Mouse (Mus musculus): Measurements from ENCODE around the gene Gpr135.

DNA sequence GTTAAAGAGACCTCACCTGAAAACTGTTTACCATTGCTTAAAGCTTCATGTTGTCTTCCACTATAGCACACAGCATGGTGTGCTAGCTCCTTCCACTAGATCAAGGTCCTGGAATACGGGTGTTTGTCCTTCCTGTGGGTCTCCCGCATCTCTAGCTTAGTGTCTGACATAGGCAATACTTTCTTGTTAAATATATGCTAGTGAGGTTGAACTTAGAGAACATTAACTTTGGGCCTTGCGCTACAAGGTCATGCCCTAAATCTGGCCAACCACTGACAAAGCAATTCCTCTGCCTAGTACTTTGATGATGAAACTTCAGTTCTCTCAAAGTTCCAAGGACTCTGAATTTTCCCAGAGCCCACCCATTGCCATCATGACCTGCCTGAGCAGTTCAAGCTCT is 7.3 kb upstream of the Gpr135 start:
- TF ChIP-seq ZKSCAN1 (IDR thresholded peaks at IDR 0.05; ENCODE audit: low read depth, low read length) = no peak
- no peak for TF ChIP-seq CTCF (IDR thresholded peaks at IDR 0.05 in 2 of 3, conservative IDR thresholded peaks at IDR 0.05 in 1 of 3; ENCODE audit: control insufficient read depth in 1 of 3, insufficient read depth in 1 of 3, low read depth in 2 of 3, low read length in 3 of 3, poor library complexity in 1 of 3, severe bottlenecking in 1 of 3)
- no peak for TF ChIP-seq RCOR1 (IDR thresholded peaks at IDR 0.05; ENCODE audit: low read depth, low read length)
- TF ChIP-seq MXI1 (IDR thresholded peaks at IDR 0.05; ENCODE audit: low read depth, low read length) = no peak
- no peak for TF ChIP-seq POLR2A (IDR thresholded peaks at IDR 0.05; ENCODE audit: control insufficient read depth in 1 of 2, insufficient read depth in 1 of 2, low read depth in 1 of 2, low read length in 2 of 2, poor library complexity in 1 of 2)
- no peak for TF ChIP-seq GATA1 (IDR thresholded peaks at IDR 0.05; ENCODE audit: low read depth, low read length)
- no peak for TF ChIP-seq NELFE (IDR thresholded peaks at IDR 0.05; ENCODE audit: low read depth, low read length)
- no peak for TF ChIP-seq SMC3 (IDR thresholded peaks at IDR 0.05; ENCODE audit: low read depth, low read length)
- TF ChIP-seq EP300 (IDR thresholded peaks at IDR 0.05; ENCODE audit: low read depth in 1 of 2, low read length in 2 of 2) = no peak
- TF ChIP-seq E2F4 (IDR thresholded peaks at IDR 0.05; ENCODE audit: borderline replicate concordance, low read depth, low read length) = no peak
- TF ChIP-seq USF1 (IDR thresholded peaks at IDR 0.05; ENCODE audit: low read depth, low read length) = no peak
- TF ChIP-seq MAFK (IDR thresholded peaks at IDR 0.05; ENCODE audit: borderline replicate concordance, low read depth, low read length) = no peak
- no peak for TF ChIP-seq HCFC1 (IDR thresholded peaks at IDR 0.05; ENCODE audit: low read depth, low read length)
- TF ChIP-seq POLR2AphosphoS2 (IDR thresholded peaks at IDR 0.05; ENCODE audit: low read length) = no peak

Data from MEL (cell line).